Mouse (Mus musculus) urinary bladder, postnatal 14 days (tissue): Measurements from ENCODE around the gene Zfp446.

ENCODE experiments used
- DNase-seq: peaks from one replicate; pipeline ENCODE4 v3.0.0; 2021; ENCODE audit warnings: low spot score

Gene Zfp446

DNA sequence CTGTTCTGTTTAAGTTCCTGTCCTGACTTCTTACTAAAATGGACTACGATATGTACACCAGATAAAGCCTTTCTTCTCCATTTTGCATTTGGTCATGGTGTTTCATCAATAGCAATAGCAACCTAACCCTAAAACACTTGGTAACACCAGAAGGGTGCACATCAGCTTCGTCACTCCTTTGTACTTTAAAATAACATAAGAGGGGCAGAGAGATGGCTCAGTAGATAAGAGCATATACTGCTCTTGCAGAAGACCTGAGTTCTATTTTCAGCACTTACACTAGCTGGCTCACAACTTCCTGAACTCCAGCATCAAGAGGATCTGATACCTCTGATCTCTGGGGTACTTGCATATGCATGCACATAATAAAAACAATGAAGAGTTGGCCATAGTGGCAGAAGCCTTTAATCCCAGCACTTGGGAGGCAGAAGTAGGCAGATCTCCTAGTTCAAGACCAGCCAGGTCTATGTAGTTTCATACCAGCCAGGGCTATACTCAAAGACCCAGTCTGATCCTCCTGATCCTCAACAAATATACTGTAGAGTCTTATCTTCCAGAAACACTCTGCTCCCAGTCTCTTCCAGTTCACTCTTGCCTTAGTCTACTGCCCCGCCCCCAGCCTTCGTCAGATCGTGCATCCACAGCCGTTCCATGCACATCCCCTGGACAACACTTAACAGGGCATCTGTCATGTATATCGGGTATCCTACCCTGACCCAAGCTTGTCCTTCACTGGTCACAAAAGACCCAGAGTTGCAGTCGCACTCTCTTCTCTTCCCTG is 10.0 kb downstream of the Zfp446 start:
- DNase-seq, result no peak

DNA sequence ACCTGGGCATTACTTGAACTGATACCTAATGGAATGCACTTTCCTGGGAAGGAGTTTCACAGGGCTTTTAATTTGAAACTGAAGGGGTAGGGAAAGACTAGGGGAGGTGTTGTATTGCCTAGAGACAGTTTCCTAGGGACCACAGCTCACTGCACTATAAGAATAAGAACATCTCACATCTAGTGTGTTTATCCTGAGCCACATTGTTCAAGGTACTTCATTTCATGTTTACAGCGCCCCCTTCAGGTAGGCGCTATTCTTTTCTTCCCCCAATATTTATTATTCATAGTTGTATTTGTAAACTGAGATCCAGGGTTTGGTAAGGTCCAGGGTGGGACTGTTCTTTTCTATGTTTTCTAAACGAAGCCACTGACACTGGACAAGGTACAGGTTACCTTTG is 14.6 kb downstream of the Zfp446 start:
- DNase-seq, result no peak

DNA sequence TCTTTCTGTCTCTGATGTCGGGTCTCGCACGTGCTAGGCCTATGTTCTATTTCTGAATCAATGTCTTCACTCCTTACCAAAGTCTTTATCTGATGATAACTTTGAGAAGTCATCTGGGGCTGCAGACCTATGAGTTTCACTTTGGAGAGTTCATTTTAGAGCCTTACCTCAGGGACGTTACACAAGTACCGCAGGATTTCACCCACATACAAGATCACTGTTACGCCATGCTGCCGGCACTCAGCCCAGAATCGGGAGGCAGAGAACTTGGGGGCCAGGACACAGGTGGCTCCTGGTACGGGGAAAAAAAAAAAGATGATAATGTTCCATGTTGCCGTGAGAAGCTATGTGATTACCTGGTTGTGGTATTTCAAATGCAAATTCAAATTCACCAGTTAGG is 15.5 kb downstream of the Zfp446 start:
- no peak for DNase-seq

DNA sequence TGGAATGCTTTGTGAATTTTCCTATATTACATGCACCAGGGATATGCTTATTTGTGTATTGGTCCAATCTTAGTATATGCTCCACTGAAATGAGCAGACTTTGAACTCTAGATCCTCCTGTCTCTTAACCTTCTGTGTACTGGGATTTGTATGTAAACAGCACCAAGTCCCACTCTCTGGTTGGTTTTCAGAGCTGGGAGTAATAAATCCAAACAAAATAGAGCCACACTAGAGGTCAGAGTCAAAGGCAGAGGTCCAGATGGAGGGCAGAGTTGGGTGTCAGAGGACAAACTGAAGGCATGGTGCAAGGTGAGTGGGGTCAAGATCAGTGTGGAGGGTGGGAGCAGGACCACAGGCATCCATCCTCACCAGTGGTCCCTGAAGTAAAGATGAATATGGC is 18.2 kb downstream of the Zfp446 start:
- no peak for DNase-seq

DNA sequence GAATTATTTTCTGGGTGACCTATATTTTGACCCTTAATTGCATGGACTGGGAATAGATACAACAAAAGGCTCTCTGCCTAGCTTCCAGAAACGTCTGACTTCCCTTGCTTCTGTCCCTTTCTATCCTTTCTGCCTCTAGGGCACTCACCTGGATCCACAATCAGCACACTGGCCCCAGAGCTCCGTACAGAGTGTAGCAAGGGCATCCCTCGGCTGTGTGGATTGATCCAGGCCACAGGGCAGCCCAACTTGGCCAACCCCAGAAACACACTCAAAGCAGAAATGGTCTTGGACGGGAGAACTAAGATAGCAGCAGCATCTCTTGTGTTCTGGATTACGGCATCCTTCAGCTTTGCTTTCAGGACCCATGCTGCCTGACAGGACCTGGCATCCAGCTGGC is 19.6 kb downstream of the Zfp446 start:
- DNase-seq, result no peak

DNA sequence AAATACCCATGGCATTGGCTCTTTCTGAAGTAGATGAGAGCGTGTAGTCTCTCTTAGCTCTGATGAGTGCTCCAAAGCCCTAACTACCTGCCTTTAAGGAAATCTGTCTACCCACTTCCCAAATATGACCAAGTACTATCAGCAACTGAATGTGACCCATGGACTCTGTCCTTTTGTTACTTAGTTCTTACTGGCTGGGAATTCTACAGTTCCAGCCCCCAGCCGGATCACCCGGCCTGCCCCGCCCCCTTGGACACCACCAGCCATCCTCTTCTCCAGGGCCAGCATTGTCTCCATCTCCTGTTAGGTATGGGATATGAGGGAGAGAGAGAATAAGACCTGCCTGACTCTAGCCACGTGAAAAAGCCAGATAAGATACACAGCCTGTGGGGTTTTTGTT is 20.4 kb downstream of the Zfp446 start, which contains the start of gene Slc27a5:
Slc27a5 (minus strand) TSS at position 140 of the 400 bp plus-strand sequence.
- no peak for DNase-seq

DNA sequence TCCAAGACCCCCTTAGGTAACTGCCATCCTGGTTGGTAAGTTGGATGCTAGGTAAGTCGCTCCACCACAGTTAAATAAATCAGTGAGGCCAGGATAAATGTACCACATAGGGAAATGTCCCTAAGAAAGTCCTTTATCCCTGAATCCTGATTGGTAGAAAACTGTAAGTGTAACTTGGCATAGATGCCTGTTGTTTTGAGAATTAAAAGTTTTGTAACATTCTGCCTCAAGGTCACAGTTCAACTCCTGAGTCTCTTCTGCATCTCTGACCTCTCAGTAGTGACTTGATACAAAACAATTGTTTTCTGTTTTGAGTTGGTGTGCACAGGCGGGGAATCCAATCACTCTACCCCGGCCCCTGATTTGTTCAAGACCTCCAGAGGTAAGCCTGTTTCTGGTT is 21.2 kb downstream of the Zfp446 start, which contains the start of gene Trim28:
Trim28 (plus strand) TSS at position 264 of the 400 bp plus-strand sequence.
- no peak for DNase-seq

DNA sequence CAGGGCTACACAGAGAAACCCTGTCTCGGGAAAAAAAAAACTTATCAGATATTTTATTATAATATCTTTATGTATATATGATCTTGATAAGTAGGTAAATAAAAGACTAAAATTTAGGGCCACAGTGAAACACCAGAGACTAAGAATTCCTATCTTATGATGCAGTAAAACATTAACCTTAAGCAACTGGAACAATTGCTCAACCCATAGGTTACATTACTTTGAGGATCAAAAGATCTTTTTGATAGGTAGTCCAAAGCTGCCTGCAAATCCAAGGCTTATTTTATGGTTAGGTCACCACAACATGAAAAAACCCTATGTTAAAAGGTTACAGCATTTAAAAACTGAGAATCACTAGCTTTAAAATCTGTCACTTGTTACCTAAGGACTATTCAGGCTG is 23.9 kb downstream of the Zfp446 start:
- no peak for DNase-seq

DNA sequence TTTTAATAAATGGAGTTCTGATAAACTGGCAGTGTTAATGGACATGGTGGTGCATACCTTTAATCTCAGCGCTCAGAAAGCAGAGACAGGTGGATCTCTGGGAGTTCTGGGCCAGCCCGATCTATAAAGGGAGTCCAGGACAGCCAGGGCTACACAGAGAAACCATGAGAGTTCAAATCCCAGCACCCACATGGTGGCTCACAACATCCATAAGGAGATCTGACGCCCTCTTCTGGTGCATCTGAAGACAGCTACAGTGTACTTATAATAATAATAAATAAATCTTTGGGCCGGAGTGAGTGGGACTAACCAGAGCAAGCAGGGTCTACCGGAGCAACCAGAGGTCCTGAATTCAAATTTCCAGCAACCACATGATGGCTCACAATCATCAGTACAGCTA is 25.7 kb downstream of the Zfp446 start:
- DNase-seq, result no peak

DNA sequence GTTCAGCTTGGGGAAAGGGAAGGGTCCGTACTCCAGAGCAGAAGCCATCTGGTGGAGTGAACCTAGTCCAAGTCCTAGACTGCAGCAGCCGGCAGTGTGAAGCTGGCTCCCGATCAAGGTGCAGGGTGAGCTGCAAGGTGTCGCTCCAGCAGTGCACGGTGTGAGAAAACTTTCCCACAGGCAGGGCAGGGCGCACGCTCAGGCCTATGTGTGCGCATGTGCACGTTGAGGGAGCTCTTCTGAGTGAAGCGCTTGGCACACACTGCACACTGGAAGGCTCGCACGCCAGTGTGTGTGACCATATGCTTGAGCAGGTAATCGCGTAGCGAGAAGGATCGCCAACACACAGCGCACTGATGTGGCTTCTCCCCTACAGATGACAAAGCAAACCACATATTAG is 28.4 kb downstream of the Zfp446 start:
- no peak for DNase-seq

DNA sequence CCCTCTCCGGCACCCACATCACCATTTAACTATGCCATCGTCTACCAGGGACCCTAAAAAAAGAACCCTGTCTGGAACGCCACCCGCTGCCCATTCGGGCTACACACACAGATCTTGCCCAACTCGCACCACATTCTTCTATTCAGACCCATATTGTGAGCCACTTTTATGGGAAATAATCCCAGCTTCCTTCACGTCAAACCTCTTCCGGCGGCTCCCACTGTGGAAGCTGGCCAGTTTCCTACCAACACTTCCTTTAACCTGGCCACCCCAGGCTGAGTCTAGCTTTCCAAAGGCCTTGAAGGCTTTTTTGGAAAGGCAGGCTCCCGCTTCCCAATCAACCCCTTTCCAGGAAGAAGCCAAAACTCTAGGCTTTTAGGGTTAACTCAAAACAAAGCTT is 28.9 kb downstream of the Zfp446 start:
- no peak for DNase-seq

DNA sequence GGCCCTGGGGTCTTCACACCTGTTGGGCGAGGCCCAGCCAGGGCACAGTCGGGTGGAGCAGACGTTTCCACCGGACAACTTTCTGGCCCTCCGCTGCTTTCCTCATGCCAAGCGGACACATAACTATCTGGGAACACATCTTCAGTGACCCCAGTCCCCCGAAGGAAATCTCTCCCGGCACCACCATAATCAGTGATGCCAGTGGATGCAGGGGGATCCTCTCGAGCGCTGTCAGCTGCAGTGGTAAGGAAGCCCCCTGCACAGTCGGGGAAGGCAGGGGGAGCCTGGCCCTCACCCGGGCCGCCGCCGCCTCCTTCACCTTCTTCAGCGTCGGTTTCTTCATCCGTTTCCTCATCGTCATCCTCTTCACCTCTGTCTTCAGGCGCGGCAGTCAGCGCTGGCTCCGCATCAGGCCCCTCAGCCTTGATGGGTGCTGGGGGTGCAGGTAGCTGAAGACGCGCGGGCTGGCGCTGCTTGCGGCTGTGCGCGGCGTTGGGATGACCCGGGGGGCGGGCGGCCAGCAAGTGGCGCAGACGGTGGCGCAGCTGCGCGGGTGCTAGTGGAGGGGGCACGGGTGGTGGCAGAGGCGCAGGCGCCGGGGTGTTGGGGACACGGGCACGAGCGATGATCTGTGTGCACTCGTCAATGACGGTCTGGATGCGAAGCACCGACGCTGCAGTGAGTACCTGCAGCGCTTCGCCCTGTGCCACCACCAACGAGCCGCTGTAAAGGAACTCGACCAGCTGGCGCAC is 29.9 kb downstream of the Zfp446 start:
- DNase-seq, result no peak

DNA sequence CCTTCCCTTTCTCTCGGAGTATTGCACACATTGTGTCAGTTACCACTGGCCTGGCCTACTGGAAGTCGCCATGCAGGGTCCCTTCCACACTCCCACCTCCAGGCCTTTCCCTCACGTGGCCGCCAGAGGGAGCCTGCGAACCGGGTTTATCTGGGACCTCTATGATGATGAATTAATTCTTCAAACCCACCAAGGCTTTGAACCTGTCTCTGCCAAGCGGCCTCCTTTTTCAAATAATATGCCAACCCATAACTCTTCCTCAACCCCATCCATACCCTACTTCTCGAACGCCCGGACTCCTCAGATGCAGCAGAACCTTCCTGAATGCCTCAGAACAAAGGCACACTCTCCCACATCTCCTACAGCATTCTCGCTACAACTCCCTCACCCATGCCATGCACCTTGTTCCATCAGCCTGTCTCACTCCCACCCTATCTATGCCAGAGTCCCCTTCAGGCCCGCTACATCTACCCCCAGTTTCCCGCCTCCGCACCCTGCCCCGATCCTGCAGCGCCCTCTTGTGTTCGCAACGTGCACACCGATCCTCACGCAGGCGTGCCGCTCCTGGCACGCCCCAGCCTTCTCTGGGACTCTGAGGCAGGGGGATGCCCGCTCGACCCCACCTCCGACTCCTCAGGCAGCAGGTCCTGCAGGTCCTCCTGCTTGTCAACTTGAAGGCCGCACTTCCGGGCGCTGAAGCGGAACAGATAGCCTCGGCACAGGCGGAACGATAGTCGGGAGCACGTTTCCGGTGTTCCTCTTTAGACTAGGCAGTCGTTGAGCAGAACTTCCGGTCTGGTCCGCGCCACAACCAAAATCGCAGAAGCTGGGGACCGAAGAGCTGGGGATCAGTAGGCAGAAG is 31.7 kb downstream of the Zfp446 start:
- DNase-seq, result peak; percentile 93

DNA sequence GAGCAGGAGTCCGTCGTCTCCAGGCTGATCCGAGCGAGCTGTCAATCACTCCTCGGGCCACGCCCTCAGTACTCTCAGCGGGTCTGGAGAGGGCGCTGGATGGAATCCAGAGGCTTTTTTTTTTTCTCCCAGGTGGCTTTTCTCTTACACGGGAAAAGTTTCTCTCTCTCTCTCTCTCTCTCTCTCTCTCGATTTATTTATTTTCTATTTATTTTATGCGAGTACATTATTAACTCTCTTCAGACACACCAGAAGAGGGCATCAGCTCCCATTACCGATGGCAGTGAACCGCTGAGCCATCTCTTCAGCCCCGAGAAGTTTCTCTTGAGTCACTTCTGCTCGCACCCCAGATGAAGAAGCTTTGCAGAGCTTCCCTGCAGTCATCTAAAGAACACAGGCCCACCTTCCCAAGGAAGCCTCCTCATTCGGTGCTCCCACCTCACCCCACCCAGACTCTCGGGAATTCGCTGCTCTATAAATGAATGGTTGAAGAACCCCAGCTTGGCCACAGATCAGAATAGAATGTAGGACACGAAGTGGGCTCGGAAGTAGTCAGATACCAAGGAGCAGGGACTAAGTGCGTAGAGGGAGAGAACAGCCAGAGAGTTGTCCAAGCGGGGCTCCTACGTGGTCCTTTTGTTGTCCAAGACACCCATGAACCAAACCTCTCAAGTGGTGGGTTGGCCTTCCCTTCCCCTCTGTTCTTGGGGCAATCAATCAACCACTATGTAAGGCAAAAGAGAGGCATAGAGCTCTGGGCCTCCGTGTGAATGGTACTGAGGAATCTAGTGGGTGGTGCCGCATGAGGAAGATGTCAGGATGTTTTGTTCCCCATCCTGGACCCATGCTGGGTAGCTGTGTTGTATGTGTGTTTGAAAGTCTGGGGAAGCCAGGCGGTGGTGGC is 32.6 kb downstream of the Zfp446 start, which contains the start of gene Zbtb45:
Zbtb45 (minus strand) TSS at position 30 of the 904 bp plus-strand sequence.
- DNase-seq, result no peak

DNA sequence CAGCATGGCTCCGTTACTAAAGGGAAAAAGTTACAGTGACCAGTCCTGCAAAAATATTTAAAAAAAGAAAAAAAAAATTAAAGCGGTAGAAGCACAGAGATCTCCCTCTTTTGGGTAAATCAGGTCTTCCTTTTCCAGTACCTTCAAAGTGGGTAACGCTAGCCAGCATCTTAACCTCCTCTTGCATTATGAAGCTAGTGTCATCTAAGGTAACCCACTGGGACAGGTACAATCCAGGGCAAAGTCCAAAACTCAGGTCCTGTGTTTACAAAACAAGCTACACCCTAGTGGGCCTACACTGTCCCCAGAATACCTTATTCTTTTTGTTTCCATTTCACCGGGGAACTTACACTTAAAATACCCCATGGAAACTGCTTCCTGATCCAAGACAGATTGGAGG is 36.0 kb downstream of the Zfp446 start:
- DNase-seq, result no peak

DNA sequence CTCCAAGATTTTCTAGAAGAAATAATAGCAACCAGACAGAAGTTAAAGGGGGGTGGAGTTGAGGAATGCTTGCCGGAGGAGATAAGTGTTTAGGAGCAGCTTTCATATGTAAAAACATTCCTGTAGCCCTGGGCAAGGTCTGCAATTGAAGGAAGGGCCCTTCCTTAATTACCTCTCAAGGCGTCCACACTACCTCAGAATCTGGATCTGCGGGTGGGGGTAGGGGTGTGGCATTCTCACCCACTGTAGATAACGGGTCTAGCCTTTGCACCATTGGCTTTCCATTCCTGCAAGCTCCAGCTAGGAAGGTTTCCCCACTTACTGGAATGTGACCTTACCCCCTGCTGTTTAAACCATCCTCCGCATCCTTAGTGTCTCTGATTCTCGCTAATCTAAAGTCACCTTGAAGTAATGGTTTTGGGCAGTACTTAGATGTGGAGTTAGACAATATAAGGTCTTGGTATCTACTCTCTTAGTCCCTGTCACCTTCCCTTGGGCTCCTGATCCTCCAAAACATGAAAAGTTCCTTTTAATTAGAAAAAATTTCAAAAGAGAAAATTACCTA is 36.7 kb downstream of the Zfp446 start:
- DNase-seq, result no peak

DNA sequence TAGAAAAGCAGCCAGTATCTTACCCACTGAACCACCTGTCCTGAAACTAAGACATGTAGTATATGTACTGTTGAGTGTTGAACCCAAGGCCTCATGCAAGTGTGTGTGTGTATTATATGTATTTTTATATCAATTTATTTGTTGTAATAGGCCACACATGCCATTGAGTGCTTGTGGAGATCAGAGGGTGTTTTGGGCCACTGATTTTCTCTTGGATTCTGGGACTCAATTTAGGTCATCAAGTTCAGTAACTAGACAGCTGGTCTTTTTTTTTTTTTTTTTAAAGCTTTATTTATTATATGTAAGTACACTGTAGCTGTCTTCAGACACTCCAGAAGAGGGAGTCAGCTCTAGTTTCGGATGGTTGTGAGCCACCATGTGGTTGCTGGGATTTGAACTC is 37.6 kb downstream of the Zfp446 start:
- DNase-seq, result no peak

DNA sequence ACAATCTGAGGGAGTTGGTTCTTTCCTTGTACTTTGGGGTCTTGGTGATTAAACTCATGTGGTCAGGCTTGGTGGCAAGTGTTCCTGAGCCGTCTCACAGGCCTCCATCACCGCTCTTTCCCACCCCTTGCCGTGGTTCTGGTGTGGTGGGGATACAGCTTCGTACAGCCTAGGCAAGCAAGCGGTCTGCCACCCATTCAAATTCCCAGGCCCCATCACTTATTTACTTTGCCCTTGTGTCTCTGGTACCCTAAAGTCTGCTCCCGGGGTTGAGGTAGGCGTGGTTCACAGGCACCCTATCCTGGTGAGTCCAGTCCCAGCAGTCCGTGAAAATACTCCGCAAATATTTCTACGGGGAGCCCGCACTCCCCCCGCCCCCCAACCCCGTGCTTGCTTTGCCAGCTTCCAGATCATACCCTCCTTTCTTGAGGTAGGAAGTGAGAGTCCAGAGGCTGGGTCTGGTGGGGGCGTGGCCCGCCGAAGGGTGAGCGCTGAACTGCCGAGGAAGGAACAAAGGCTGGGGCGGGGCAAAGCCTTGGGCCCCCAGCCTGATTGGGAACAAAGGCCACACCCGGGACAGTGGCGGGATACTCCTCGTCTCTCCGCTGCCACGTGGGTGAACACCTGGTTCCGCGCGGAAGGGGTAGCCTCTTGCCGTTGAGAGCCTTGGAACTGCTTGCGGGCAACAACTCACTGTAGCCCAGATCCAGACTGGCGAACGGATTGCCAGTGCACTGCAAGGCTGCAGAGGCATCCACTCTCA is 45.3 kb downstream of the Zfp446 start:
- DNase-seq, result peak; percentile 81

DNA sequence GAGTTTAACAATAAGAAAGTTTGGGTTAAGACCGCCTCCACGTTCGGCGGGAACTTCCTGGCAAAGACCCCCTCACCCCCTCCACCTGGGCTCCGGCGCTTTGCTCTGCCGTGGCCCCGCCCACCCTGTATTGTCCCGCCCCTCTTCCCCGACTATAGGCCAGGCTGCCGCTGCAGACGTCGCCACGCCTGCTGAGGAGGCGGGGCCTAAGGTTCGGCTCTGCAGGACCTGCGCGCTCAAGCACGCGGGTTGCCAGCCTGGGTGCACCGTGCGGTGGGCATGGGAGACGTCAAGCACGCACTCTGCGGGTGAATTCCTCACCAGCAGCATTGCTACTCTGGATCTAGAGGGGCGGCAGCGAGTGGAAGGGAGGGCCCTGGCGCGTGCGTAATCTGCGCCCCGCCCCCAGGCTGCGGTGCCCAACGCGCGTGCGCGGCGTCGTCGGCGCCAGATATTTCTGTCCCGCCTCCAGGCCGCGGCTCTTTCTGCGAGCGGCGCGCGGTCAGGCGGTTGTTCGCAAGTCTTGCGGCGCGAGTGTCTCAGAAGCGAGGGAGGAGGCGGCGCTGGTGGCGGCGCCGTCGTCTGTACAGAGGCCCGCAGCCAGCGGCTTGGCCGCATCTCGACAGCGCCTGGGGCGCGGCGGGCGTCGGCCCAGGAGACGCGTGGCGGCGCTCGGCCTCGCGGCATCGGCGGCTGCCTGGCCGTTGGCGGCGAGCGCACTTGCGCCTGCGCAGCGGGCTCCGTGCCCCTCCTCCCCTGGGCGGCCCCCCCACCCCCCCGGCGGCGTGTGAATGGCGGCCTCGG is 46.5 kb downstream of the Zfp446 start:
- peak; percentile 92 for DNase-seq
